Mouse (Mus musculus) urinary bladder, postnatal 0 days (tissue): Measurements from ENCODE around the gene Msi1. TPM values are rescaled to one million over a fixed set of nuclear protein-coding genes. Genes with fewer than 3 reads are reported as not detected.

Experiments used
- polyA plus RNA-seq: library from polyadenylated mRNA; unstranded; fragments of >200 nt; fragmentation: Nextera tagmentation; extraction: Ambion mirVana; gene quantifications from 2 replicates; pipeline ENCODE4 v1.2.1, GENCODE M21; 2015

Gene Msi1
- polyA plus RNA-seq, result 0.98 and 1.5 TPM in 2 replicates

GRCm38 (mm10) chr5:115429359-115430186 is at the start of gene Msi1:
Msi1 (plus strand) TSS chr5:115429599.

DNA sequence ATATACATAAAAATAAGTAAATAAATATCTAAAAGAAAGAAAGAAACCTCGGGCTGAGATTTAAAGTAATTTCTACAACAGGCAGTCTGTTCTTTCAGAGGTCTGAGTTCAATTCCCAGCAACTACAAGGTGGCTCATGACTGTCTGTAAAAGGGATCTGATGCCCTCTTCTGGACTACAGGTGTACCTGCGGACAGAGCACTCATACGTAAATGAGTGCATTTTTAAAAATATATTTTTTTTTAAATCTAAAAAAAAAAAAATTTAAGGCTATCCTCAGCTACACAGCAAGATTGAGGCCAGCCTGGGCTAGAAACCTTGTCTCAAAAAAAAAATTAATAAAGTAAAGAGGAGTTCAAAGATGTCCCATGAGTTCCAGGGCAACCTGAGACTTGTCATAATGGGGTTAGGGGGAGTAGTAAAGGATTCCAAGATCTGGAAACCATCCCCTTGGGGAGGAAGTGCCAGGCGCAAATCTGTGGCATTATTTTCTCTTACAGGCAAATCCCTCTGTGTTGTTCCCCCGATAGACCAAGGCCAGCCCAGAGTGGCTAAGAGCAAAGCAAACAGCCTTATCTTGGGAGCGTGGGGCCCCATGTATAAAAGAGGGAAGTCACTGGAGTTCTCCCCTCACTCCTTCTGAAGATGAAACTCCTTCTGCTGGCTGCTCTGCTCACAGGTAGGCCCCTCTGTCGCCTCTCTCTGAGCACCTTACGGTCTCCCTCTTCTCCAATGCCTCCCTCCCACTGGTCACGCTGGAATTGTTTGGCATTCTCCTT is 36.4 kb downstream of the Msi1 start, which contains the start of gene Pla2g1b:
Gene Pla2g1b, plus strand, starts transcription at position 621 of the 779 bp plus-strand sequence.

DNA sequence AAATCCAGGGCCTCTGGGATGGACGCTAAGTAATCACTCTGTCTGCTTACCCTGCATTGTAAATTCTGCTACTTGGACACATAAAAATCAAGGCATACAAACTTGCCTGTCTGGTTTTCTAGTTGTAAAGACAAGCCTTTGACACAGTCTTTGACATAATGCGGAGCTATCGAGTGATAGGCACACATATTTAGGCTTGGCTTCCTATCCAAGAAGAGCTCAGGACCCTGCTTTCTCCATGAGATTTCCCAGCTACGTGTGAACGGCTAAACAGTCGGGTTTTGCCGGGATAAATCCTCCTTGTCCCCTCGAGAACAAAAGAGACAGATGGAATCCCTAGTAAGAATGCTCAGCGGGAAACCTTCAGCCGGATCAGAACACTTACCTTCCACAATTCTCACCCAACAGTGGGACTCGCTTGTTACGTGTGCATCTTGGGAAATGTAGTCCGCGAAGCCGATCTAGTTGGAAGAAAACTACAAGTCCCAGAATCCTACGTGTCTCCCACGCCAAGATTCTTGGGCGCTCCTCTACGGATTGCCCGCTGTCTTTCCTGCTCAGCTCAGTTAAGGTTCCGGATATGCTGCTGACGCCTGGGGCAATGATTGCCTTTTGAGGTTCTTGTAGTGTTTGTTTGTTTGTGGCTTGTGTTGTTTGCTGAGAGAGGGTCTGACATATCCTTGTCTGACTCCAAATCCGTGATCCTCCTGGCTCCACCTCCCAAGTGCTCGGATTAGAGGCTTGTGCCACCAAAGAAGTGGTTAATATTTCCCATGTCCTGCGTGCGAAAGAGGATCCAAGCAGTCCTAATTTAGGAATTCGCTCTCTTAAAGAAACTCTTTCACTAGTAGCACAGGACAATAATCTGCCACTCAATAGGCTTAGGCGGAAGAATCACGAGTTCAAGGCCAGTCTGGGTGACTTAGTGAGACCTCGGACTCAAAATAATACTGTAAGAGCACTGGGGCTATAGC is 54.8 kb downstream of the Msi1 start, which contains the start of gene Sirt4:
Gene Sirt4, minus strand, starts transcription at position 779 of the 974 bp plus-strand sequence.

Other genes with a start within 250 kb of the Msi1 start
- gene Cabp1, start 235.2 kb upstream of the Msi1 start, polyA plus RNA-seq, result 0.48 and 1.2 TPM in 2 replicates
- gene Pop5, start 193.8 kb upstream of the Msi1 start, polyA plus RNA-seq, result 55.1 and 57.7 TPM in 2 replicates
- 118 and 129 TPM in 2 replicates for gene Rnf10, start 156.7 kb upstream of the Msi1 start, polyA plus RNA-seq
- 24.6 and 27.9 TPM in 2 replicates for gene Coq5, start 149.9 kb upstream of the Msi1 start, polyA plus RNA-seq
- gene Dynll1, start 128.6 kb upstream of the Msi1 start, polyA plus RNA-seq, result 1,629 and 1,654 TPM in 2 replicates
- gene Srsf9, start 102.4 kb upstream of the Msi1 start, polyA plus RNA-seq, result 119 and 134 TPM in 2 replicates
- 11.7 and 15.4 TPM in 2 replicates for gene Gatc, start 88.4 kb upstream of the Msi1 start, polyA plus RNA-seq
- 57.1 TPM in 2 replicates for gene Triap1, start 88.4 kb upstream of the Msi1 start, polyA plus RNA-seq
- 1,380 and 1,477 TPM in 2 replicates for gene Cox6a1, start 80.6 kb upstream of the Msi1 start, polyA plus RNA-seq
- gene Pla2g1b, start 36.7 kb downstream of the Msi1 start, polyA plus RNA-seq, result not detected in 2 replicates
- 13.6 and 14.6 TPM in 2 replicates for gene Sirt4, start 55.1 kb downstream of the Msi1 start, polyA plus RNA-seq
- 30.1 and 30.2 TPM in 2 replicates for gene Pxn, start 77.1 kb downstream of the Msi1 start, polyA plus RNA-seq
- 1,280 and 1,369 TPM in 2 replicates for gene Rplp0, start 129.9 kb downstream of the Msi1 start, polyA plus RNA-seq
- 16.3 and 18.2 TPM in 2 replicates for gene Gcn1l1, start 135.7 kb downstream of the Msi1 start, polyA plus RNA-seq
- 16.0 and 17.1 TPM in 2 replicates for gene Rab35, start 202.3 kb downstream of the Msi1 start, polyA plus RNA-seq